Mouse (Mus musculus) myocyte (in vitro differentiated cells): Measurements from ENCODE around the gene Spcs3.

Experiments used
- E2F4 ChIP-seq: IDR thresholded peaks from one replicate; pipeline ENCODE4 v1.6.1; 2011; ENCODE audit warnings: mild to moderate bottlenecking, control low read depth, moderate library complexity; ENCODE audit not compliant: insufficient read depth
- POLR2A ChIP-seq: IDR thresholded peaks from one replicate; pipeline ENCODE4 v1.6.1; 2011; ENCODE audit warnings: low read depth, mild to moderate bottlenecking, control low read depth, moderate library complexity; ENCODE audit not compliant: insufficient read length
- USF1 ChIP-seq: IDR thresholded peaks from one replicate; pipeline ENCODE4 v1.6.1; 2011; ENCODE audit warnings: low read depth, mild to moderate bottlenecking, control low read depth, moderate library complexity

- TF ChIP-seq POLR2A: peak; percentile 84
- peak; percentile 19 for TF ChIP-seq E2F4
- TF ChIP-seq USF1: no peak
Observed at GRCm38 (mm10) chr8:54529382-54530296, at the start of gene Spcs3, which contains the start of gene Asb5.
